Mouse (Mus musculus) limb, embryonic 11.5 days (tissue): Measurements from ENCODE around the gene Akap13. TPM values are rescaled to one million over a fixed set of nuclear protein-coding genes. Genes with fewer than 3 reads are reported as not detected.

Experiments
- ATAC-seq: fragments of 200-750 bp; cut with Nextera tagmentation; 2 replicates; pipeline ENCODE4 v1.8.0; 2017; ENCODE audit warnings: low read depth; ENCODE audit not compliant: insufficient number of reproducible peaks, low FRiP score, low TSS enrichment
- DNase-seq: peaks from one replicate; pipeline ENCODE4 v3.0.0-alpha.2; 2015; ENCODE audit warnings: low spot score
- H3K27ac ChIP-seq: fragments of 300-500 bp; sonication (generic); replicated peaks from 2 replicates; pipeline ENCODE4 v1.5.1; 2014; ENCODE audit warnings: low read depth, mild to moderate bottlenecking, low read length
- H3K27me3 ChIP-seq: fragments of 300-500 bp; sonication (generic); 2 replicates; pipeline ENCODE4 v1.6.1; 2014; ENCODE audit warnings: mild to moderate bottlenecking, low read length, mixed read lengths; ENCODE audit not compliant: control insufficient read depth, insufficient read depth
- H3K36me3 ChIP-seq: fragments of 300-500 bp; sonication (generic); 2 replicates; pipeline ENCODE4 v1.6.1; 2014; ENCODE audit warnings: mild to moderate bottlenecking, low read length, moderate library complexity, mixed read lengths; ENCODE audit not compliant: control insufficient read depth, insufficient read depth
- H3K4me1 ChIP-seq: fragments of 300-500 bp; sonication (generic); 2 replicates; pipeline ENCODE4 v1.6.1; 2014; ENCODE audit warnings: low read length, mixed read lengths; ENCODE audit not compliant: control insufficient read depth, insufficient read depth
- H3K4me2 ChIP-seq: fragments of 300-500 bp; sonication (generic); 2 replicates; pipeline ENCODE4 v1.6.1; 2014; ENCODE audit warnings: low read depth, mild to moderate bottlenecking, moderate library complexity; ENCODE audit not compliant: severe bottlenecking
- H3K4me3 ChIP-seq: fragments of 300-500 bp; sonication (generic); 2 replicates; pipeline ENCODE4 v1.5.1; 2014; ENCODE audit warnings: low read depth, low read length
- H3K9ac ChIP-seq: fragments of 300-500 bp; sonication (generic); 2 replicates; pipeline ENCODE4 v1.6.1; 2014; ENCODE audit warnings: mild to moderate bottlenecking, low read length
- H3K9me3 ChIP-seq: fragments of 300-500 bp; sonication (generic); 2 replicates; pipeline ENCODE4 v1.6.1; 2016; ENCODE audit warnings: low read length; ENCODE audit not compliant: control insufficient read depth
- WGBS: fragments of 180-500 bp; shearing (Covaris S2); extraction: QIAGEN DNeasy Blood & Tissue Kit; methylation state at CpG from one replicate; pipeline ENCODE4 v1.1.7; 2014; 5-methylcytosine and 5-hydroxymethylcytosine counted together
- polyA plus RNA-seq: library from polyadenylated mRNA; unstranded; fragments of >200 nt; fragmentation: Nextera tagmentation; extraction: Ambion mirVana; gene quantifications from 2 replicates; pipeline ENCODE4 v1.2.1, GENCODE M21; 2014

Gene Akap13
- polyA plus RNA-seq, 1 experiment from 2014 or later: 32.7 TPM

GRCm38 (mm10) chr7:75594801-75595200 is 139.5 kb downstream of the Akap13 start:
- no peaks in the 10 kb centered on the region for H3K27me3 ChIP-seq
- DNase-seq (no peak), ATAC-seq (no peak)
- H3K4me1 ChIP-seq: no peaks in the 10 kb centered on the region
- H3K27ac ChIP-seq: no peak overlapping the region
- WGBS: 80% methylated on average over 5 of the region's 5 CpGs
- no peaks in the 10 kb centered on the region for H3K36me3 ChIP-seq
- no peak overlapping the region for H3K4me3 ChIP-seq
- no peak overlapping the region for H3K9ac ChIP-seq
- no peak overlapping the region for H3K4me2 ChIP-seq
- H3K9me3 ChIP-seq: no peaks in the 10 kb centered on the region

- H3K27me3 ChIP-seq: no peaks in the 10 kb centered on the region
- H3K27ac ChIP-seq: no peak overlapping the region
- H3K36me3 ChIP-seq: no peaks in the 10 kb centered on the region
- no peak overlapping the region for H3K9ac ChIP-seq
- no peak overlapping the region for H3K4me3 ChIP-seq
- H3K9me3 ChIP-seq: no peaks in the 10 kb centered on the region
- DNase-seq (no peak), ATAC-seq (no peak)
- H3K4me2 ChIP-seq: no peak overlapping the region
- no peaks in the 10 kb centered on the region for H3K4me1 ChIP-seq
Measured at GRCm38 (mm10) chr7:75595268-75595667, 139.9 kb downstream of the Akap13 start.

GRCm38 (mm10) chr7:75596058-75596748 is 140.9 kb downstream of the Akap13 start:
- Histone ChIP-seq H3K4me3 (no peak overlapping the region), H3K4me1 (no peaks in the 10 kb centered on the region), H3K36me3 (no peaks in the 10 kb centered on the region), H3K9ac (no peak overlapping the region), H3K4me2 (no peak overlapping the region), H3K9me3 (no peaks in the 10 kb centered on the region), H3K27ac (no peak overlapping the region), H3K27me3 (no peaks in the 10 kb centered on the region)
- ATAC-seq (no peak), DNase-seq (no peak)
- 80% methylated on average over 6 of the region's 6 CpGs for WGBS

GRCm38 (mm10) chr7:75597840-75598239 is 142.5 kb downstream of the Akap13 start:
- Histone ChIP-seq H3K4me1 (no peaks in the 10 kb centered on the region), H3K9me3 (no peaks in the 10 kb centered on the region), H3K36me3 (no peaks in the 10 kb centered on the region), H3K4me3 (no peak overlapping the region), H3K4me2 (no peak overlapping the region), H3K27me3 (no peaks in the 10 kb centered on the region), H3K9ac (no peak overlapping the region), H3K27ac (no peak overlapping the region)
- 89% methylated on average over 2 of the region's 2 CpGs for WGBS
- ATAC-seq (no peak), DNase-seq (no peak)

GRCm38 (mm10) chr7:75600360-75601075 is 145.2 kb downstream of the Akap13 start:
- H3K27me3 ChIP-seq: no peaks in the 10 kb centered on the region
- DNase-seq (no peak), ATAC-seq (no peak)
- H3K9me3 ChIP-seq: no peaks in the 10 kb centered on the region
- no peak overlapping the region for H3K9ac ChIP-seq
- H3K4me1 ChIP-seq: no peaks in the 10 kb centered on the region
- whole genome bisulfite sequencing: 88% methylated on average over 6 of the region's 6 CpGs
- no peak overlapping the region for H3K4me2 ChIP-seq
- H3K27ac ChIP-seq: no peak overlapping the region
- no peaks in the 10 kb centered on the region; the same call in 1 of the 2 replicates for H3K36me3 ChIP-seq
- no peak overlapping the region for H3K4me3 ChIP-seq

GRCm38 (mm10) chr7:75607248-75607647 is 151.9 kb downstream of the Akap13 start:
- 87% methylated on average over 3 of the region's 3 CpGs for WGBS
- ATAC-seq: no peak
- H3K27ac ChIP-seq: no peak overlapping the region

GRCm38 (mm10) chr7:75608716-75609115 is 153.4 kb downstream of the Akap13 start:
- Histone ChIP-seq H3K27ac (no peak overlapping the region), H3K36me3 (no peaks in the 10 kb centered on the region; the same call in 1 of the 2 replicates), H3K9ac (no peak overlapping the region), H3K9me3 (no peaks in the 10 kb centered on the region), H3K4me1 (no peaks in the 10 kb centered on the region), H3K4me3 (no peak overlapping the region), H3K27me3 (no peaks in the 10 kb centered on the region), H3K4me2 (no peak overlapping the region)
- DNase-seq (peak; percentile 20), ATAC-seq (no peak)
- 55% methylated on average over 5 of the region's 5 CpGs for WGBS

More at GRCm38 (mm10) chr7:75607248-75607647, 151.9 kb downstream of the Akap13 start:
- Histone ChIP-seq H3K9me3 (no peaks in the 10 kb centered on the region), H3K36me3 (no peaks in the 10 kb centered on the region; the same call in 1 of the 2 replicates), H3K4me1 (no peaks in the 10 kb centered on the region), H3K27me3 (no peaks in the 10 kb centered on the region), H3K9ac (no peak overlapping the region), H3K4me3 (no peak overlapping the region), H3K4me2 (no peak overlapping the region)
- peak; percentile 9 for DNase-seq

GRCm38 (mm10) chr7:75609456-75610262 is 154.3 kb downstream of the Akap13 start:
- WGBS: 90% methylated on average over 14 of the region's 14 CpGs
- H3K4me3 ChIP-seq: no peak overlapping the region
- H3K4me1 ChIP-seq: no peaks in the 10 kb centered on the region
- DNase-seq: peak; percentile 20
- H3K9me3 ChIP-seq: no peaks in the 10 kb centered on the region
- H3K4me2 ChIP-seq: no peak overlapping the region
- no peaks in the 10 kb centered on the region for H3K27me3 ChIP-seq
- H3K27ac ChIP-seq: no peak overlapping the region
- no peak for ATAC-seq
- no peak overlapping the region for H3K9ac ChIP-seq
- no peaks in the 10 kb centered on the region; the same call in 1 of the 2 replicates for H3K36me3 ChIP-seq
